Mouse (Mus musculus) MEL (cell line): ENCODE measurements around the gene Pcgf1. TPM values are rescaled to one million over a fixed set of nuclear protein-coding genes. Genes with fewer than 3 reads are reported as not detected.

Source experiments
- DNase-seq: peaks from one replicate; pipeline ENCODE4 v3.0.0; 2011; ENCODE audit warnings: low read depth, low spot score
- H3K27ac ChIP-seq: 2 replicates; pipeline ENCODE4 v1.5.1; 2012; ENCODE audit warnings: low read depth, mild to moderate bottlenecking, control low read depth, low read length, moderate library complexity; ENCODE audit not compliant: control insufficient read depth
- H3K27me3 ChIP-seq, 2 experiments: fragments of 150-350 bp in 1 of 2; sonication (generic) in 1 of 2; 2 replicates each; pipeline ENCODE4 v1.6.1; 2012; ENCODE audit warnings: low read length in 2 of 2, mild to moderate bottlenecking in 2 of 2, improper control_type of control experiment in 1 of 2, moderate library complexity in 1 of 2; ENCODE audit not compliant: insufficient read depth in 2 of 2, control insufficient read depth in 1 of 2
- H3K36me3 ChIP-seq, 2 experiments: 2 replicates each; pipeline ENCODE4 v1.6.1; 2012 to 2014; ENCODE audit warnings: low read length in 2 of 2, improper control_type of control experiment in 1 of 2, inconsistent platforms in 1 of 2, mild to moderate bottlenecking in 1 of 2; ENCODE audit not compliant: insufficient read depth in 2 of 2, control insufficient read depth in 1 of 2
- H3K4me1 ChIP-seq, 2 experiments: fragments of 150-350 bp in 1 of 2; sonication (generic) in 1 of 2; 2 replicates each; pipeline ENCODE4 v1.6.1; 2012; ENCODE audit warnings: low read length in 2 of 2, improper control_type of control experiment in 1 of 2, mild to moderate bottlenecking in 1 of 2; ENCODE audit not compliant: insufficient read depth in 2 of 2, control insufficient read depth in 1 of 2
- H3K4me3 ChIP-seq, 2 experiments: fragments of 150-350 bp in 1 of 2; sonication (generic) in 1 of 2; 2 replicates each; pipeline ENCODE4 v1.5.1; 2012; ENCODE audit warnings: low read depth in 2 of 2, low read length in 2 of 2, mild to moderate bottlenecking in 2 of 2, moderate library complexity in 2 of 2, control low read depth in 1 of 2, improper control_type of control experiment in 1 of 2; ENCODE audit not compliant: control insufficient read depth in 1 of 2, insufficient read depth in 1 of 2
- H3K79me2 ChIP-seq: 2 replicates; pipeline ENCODE4 v1.6.1; 2012; ENCODE audit warnings: mild to moderate bottlenecking, low read length, moderate library complexity; ENCODE audit not compliant: control insufficient read depth, poor library complexity, insufficient read depth
- H3K9ac ChIP-seq: 2 replicates; pipeline ENCODE4 v1.6.1; 2012; ENCODE audit warnings: low read depth, mild to moderate bottlenecking, control low read depth, low read length, moderate library complexity; ENCODE audit not compliant: control insufficient read depth, poor library complexity, severe bottlenecking
- H3K9me3 ChIP-seq: fragments of 150-350 bp; sonication (generic); replicated peaks from 2 replicates; pipeline ENCODE4 v1.6.1; 2012; ENCODE audit warnings: mild to moderate bottlenecking, low read length, improper control_type of control experiment, moderate library complexity; ENCODE audit not compliant: insufficient read depth
- BHLHE40 ChIP-seq: IDR thresholded peaks from 2 replicates; pipeline ENCODE4 v1.6.1; 2012; ENCODE audit warnings: low read depth, mild to moderate bottlenecking, inconsistent platforms, low read length, improper control_type of control experiment, borderline replicate concordance
- CHD2 ChIP-seq: IDR thresholded peaks from 2 replicates; pipeline ENCODE4 v1.6.1; 2011; ENCODE audit warnings: low read length, improper control_type of control experiment
- CTCF ChIP-seq, 3 experiments: IDR thresholded peaks in 2 of 3; conservative IDR thresholded peaks in 1 of 3; 2 replicates each; pipeline ENCODE4 v1.5.1; 2011 to 2012; ENCODE audit warnings: low read length in 3 of 3, low read depth in 2 of 3, mild to moderate bottlenecking in 2 of 3, improper control_type of control experiment in 1 of 3, inconsistent platforms in 1 of 3, mixed read lengths in 1 of 3, moderate library complexity in 1 of 3; ENCODE audit not compliant: control insufficient read depth in 1 of 3, insufficient read depth in 1 of 3, poor library complexity in 1 of 3, severe bottlenecking in 1 of 3
- E2F4 ChIP-seq: IDR thresholded peaks from 2 replicates; pipeline ENCODE4 v1.6.1; 2011; ENCODE audit warnings: low read depth, low read length, improper control_type of control experiment, borderline replicate concordance
- ELF1 ChIP-seq: IDR thresholded peaks from 2 replicates; pipeline ENCODE4 v1.6.1; 2014; ENCODE audit warnings: low read depth, mild to moderate bottlenecking, inconsistent platforms, low read length, improper control_type of control experiment, moderate library complexity
- EP300 ChIP-seq, 2 experiments: IDR thresholded peaks; 2 replicates each; pipeline ENCODE4 v1.6.1; 2011; ENCODE audit warnings: improper control_type of control experiment in 2 of 2, low read length in 2 of 2, low read depth in 1 of 2, mild to moderate bottlenecking in 1 of 2
- ETS1 ChIP-seq: IDR thresholded peaks from 2 replicates; pipeline ENCODE4 v1.6.1; 2012; ENCODE audit warnings: low read depth, mild to moderate bottlenecking, inconsistent platforms, low read length, improper control_type of control experiment, moderate library complexity
- GABPA ChIP-seq: IDR thresholded peaks from 2 replicates; pipeline ENCODE4 v1.6.1; 2012; ENCODE audit warnings: low read depth, mild to moderate bottlenecking, inconsistent platforms, low read length, improper control_type of control experiment, moderate library complexity
- GATA1 ChIP-seq: IDR thresholded peaks from 2 replicates; pipeline ENCODE4 v1.6.1; 2011; ENCODE audit warnings: low read depth, low read length, improper control_type of control experiment
- JUND ChIP-seq: IDR thresholded peaks from 2 replicates; pipeline ENCODE4 v1.6.1; 2011; ENCODE audit warnings: low read depth, mild to moderate bottlenecking, improper control_type of control experiment, low read length
- KAT2A ChIP-seq: conservative IDR thresholded peaks from 2 replicates; pipeline ENCODE4 v1.6.1; 2012; ENCODE audit warnings: low read depth, low read length, improper control_type of control experiment, inconsistent platforms
- MAFK ChIP-seq: IDR thresholded peaks from 2 replicates; pipeline ENCODE4 v1.6.1; 2011; ENCODE audit warnings: low read depth, mild to moderate bottlenecking, low read length, improper control_type of control experiment, borderline replicate concordance
- MAX ChIP-seq: IDR thresholded peaks from 2 replicates; pipeline ENCODE4 v1.6.1; 2011; ENCODE audit warnings: low read length, improper control_type of control experiment
- MAZ ChIP-seq: IDR thresholded peaks from 2 replicates; pipeline ENCODE4 v1.6.1; 2012; ENCODE audit warnings: low read depth, mild to moderate bottlenecking, inconsistent platforms, low read length, improper control_type of control experiment
- MXI1 ChIP-seq: IDR thresholded peaks from 2 replicates; pipeline ENCODE4 v1.6.1; 2011; ENCODE audit warnings: mild to moderate bottlenecking, low read depth, low read length, improper control_type of control experiment
- MYB ChIP-seq: IDR thresholded peaks from 2 replicates; pipeline ENCODE4 v1.6.1; 2011; ENCODE audit warnings: mild to moderate bottlenecking, low read depth, low read length, improper control_type of control experiment
- MYC ChIP-seq: IDR thresholded peaks from 2 replicates; pipeline ENCODE4 v1.6.1; 2011; ENCODE audit warnings: low read depth, mild to moderate bottlenecking, low read length, improper control_type of control experiment, moderate library complexity
- NELFE ChIP-seq: IDR thresholded peaks from 2 replicates; pipeline ENCODE4 v1.6.1; 2011; ENCODE audit warnings: low read depth, low read length, improper control_type of control experiment
- NRF1 ChIP-seq: IDR thresholded peaks from 2 replicates; pipeline ENCODE4 v1.6.1; 2014; ENCODE audit warnings: low read depth, mild to moderate bottlenecking, inconsistent platforms, low read length, improper control_type of control experiment, moderate library complexity; ENCODE audit not compliant: poor library complexity, insufficient read depth, severe bottlenecking
- POLR2A ChIP-seq, 2 experiments: IDR thresholded peaks; 2 replicates each; pipeline ENCODE4 v1.6.1; 2011 to 2012; ENCODE audit warnings: low read length in 2 of 2, mild to moderate bottlenecking in 2 of 2, control low read depth in 1 of 2, improper control_type of control experiment in 1 of 2, low read depth in 1 of 2, moderate library complexity in 1 of 2; ENCODE audit not compliant: control insufficient read depth in 1 of 2, insufficient read depth in 1 of 2, poor library complexity in 1 of 2
- POLR2AphosphoS2 ChIP-seq: IDR thresholded peaks from 2 replicates; pipeline ENCODE4 v1.6.1; 2011; ENCODE audit warnings: low read length, improper control_type of control experiment
- POLR2AphosphoS5 ChIP-seq: IDR thresholded peaks from 2 replicates; pipeline ENCODE4 v1.6.1; 2012; ENCODE audit warnings: low read depth, borderline replicate concordance, mild to moderate bottlenecking, inconsistent platforms, low read length, moderate library complexity, mixed read lengths
- RCOR1 ChIP-seq: IDR thresholded peaks from 2 replicates; pipeline ENCODE4 v1.6.1; 2012; ENCODE audit warnings: low read depth, mild to moderate bottlenecking, inconsistent platforms, low read length, improper control_type of control experiment
- SIN3A ChIP-seq: IDR thresholded peaks from 2 replicates; pipeline ENCODE4 v1.6.1; 2012; ENCODE audit warnings: low read length, improper control_type of control experiment, inconsistent platforms
- SMC3 ChIP-seq: IDR thresholded peaks from 2 replicates; pipeline ENCODE4 v1.6.1; 2011; ENCODE audit warnings: low read depth, low read length, improper control_type of control experiment
- TAL1 ChIP-seq: IDR thresholded peaks from 2 replicates; pipeline ENCODE4 v1.6.1; 2012; ENCODE audit warnings: mild to moderate bottlenecking, inconsistent platforms, low read length, moderate library complexity, mixed read lengths
- TBP ChIP-seq: IDR thresholded peaks from 2 replicates; pipeline ENCODE4 v1.8.0; 2011; ENCODE audit warnings: low read depth, low read length, improper control_type of control experiment
- TCF12 ChIP-seq: IDR thresholded peaks from 2 replicates; pipeline ENCODE4 v1.6.1; 2014; ENCODE audit warnings: low read depth, mild to moderate bottlenecking, inconsistent platforms, low read length, improper control_type of control experiment, moderate library complexity
- UBTF ChIP-seq: IDR thresholded peaks from 2 replicates; pipeline ENCODE4 v1.6.1; 2012; ENCODE audit warnings: low read depth, mild to moderate bottlenecking, inconsistent platforms, low read length, improper control_type of control experiment, moderate library complexity, borderline replicate concordance; ENCODE audit not compliant: insufficient read depth
- USF1 ChIP-seq: IDR thresholded peaks from 2 replicates; pipeline ENCODE4 v1.6.1; 2014; ENCODE audit warnings: low read depth, mild to moderate bottlenecking, inconsistent platforms, low read length, improper control_type of control experiment, moderate library complexity
- USF2 ChIP-seq, 2 experiments: IDR thresholded peaks; 2 replicates each; pipeline ENCODE4 v1.6.1; 2011 to 2012; ENCODE audit warnings: improper control_type of control experiment in 2 of 2, low read length in 2 of 2, borderline replicate concordance in 1 of 2, inconsistent platforms in 1 of 2, low read depth in 1 of 2, mild to moderate bottlenecking in 1 of 2; ENCODE audit not compliant: insufficient read depth in 1 of 2
- ZC3H11A ChIP-seq: IDR thresholded peaks from 2 replicates; pipeline ENCODE4 v1.6.1; 2012; ENCODE audit warnings: low read depth, mild to moderate bottlenecking, inconsistent platforms, low read length, improper control_type of control experiment
- ZKSCAN1 ChIP-seq: IDR thresholded peaks from 2 replicates; pipeline ENCODE4 v1.6.1; 2012; ENCODE audit warnings: low read depth, mild to moderate bottlenecking, inconsistent platforms, low read length, improper control_type of control experiment, moderate library complexity
- ZNF384 ChIP-seq: IDR thresholded peaks from 2 replicates; pipeline ENCODE4 v1.6.1; 2012; ENCODE audit warnings: low read depth, mild to moderate bottlenecking, inconsistent platforms, low read length, improper control_type of control experiment
- polyA plus RNA-seq, 2 experiments: library from polyadenylated mRNA; stranded (reverse) in 1 of 2; unstranded in 1 of 2; fragments of >175 nt in 1 of 2; fragments of >200 nt in 1 of 2; gene quantifications; 2 replicates each; pipeline versions ENCODE4 v1.2.1 to v1.2.4; 2012; ENCODE audit warnings: low replicate concordance in 2 of 2, low read depth in 1 of 2; ENCODE audit not compliant: insufficient read length in 2 of 2, insufficient read depth in 1 of 2, missing spikeins in 1 of 2
- total RNA-seq: library from RNA; depleted of rRNA; stranded (reverse); fragments of 300-350 nt; gene quantifications from 2 replicates; pipeline ENCODE4 v1.2.3, GENCODE M21; 2012

The Pcgf1 gene
- total and polyA plus RNA-seq, 3 experiments = 18.2 to 25.2 TPM; not detected in 1

GRCm38 (mm10) chr6:83044742-83045141 lies 32.9 kb upstream of the Pcgf1 start:
- Histone ChIP-seq H3K4me3 (no peak overlapping the region), H3K9ac (no peak overlapping the region), H3K27ac (no peak overlapping the region), H3K9me3 (no peaks in the 10 kb centered on the region), H3K4me1 (0 out of 4 replicates have a peak, but pooled peaks cover 0 to 3% of the 10 kb centered on the region in 2 experiments), H3K79me2 (no peaks in the 10 kb centered on the region), H3K27me3 (no peaks in the 10 kb centered on the region), H3K36me3 (peaks cover 0 to 2% of the 10 kb centered on the region in 2 experiments; a peak in 1 of 4 replicates)
- peak; percentile 79 for DNase-seq
- TF ChIP-seq USF1 (no peak), SMC3 (no peak), POLR2AphosphoS5 (no peak), MAZ (no peak), E2F4 (no peak), CTCF (IDR thresholded peaks at IDR 0.05 in 2 of 3, conservative IDR thresholded peaks at IDR 0.05 in 1 of 3; ENCODE audit: control insufficient read depth in 1 of 3, insufficient read depth in 1 of 3, low read depth in 2 of 3, low read length in 3 of 3, poor library complexity in 1 of 3, severe bottlenecking in 1 of 3) (no peak), GABPA (no peak), MAFK (no peak), USF2 (IDR thresholded peaks at IDR 0.05; ENCODE audit: borderline replicate concordance in 1 of 2, insufficient read depth in 1 of 2, low read depth in 1 of 2, low read length in 2 of 2) (no peak), POLR2A (IDR thresholded peaks at IDR 0.05; ENCODE audit: control insufficient read depth in 1 of 2, insufficient read depth in 1 of 2, low read depth in 1 of 2, low read length in 2 of 2, poor library complexity in 1 of 2) (no peak), MAX (0 out of 2 replicates have a peak, but pooled peaks have one; percentile 28), SIN3A (no peak), TCF12 (no peak), BHLHE40 (no peak), GATA1 (no peak), ETS1 (no peak), TAL1 (no peak), TBP (peak; percentile 94), KAT2A (no peak), POLR2AphosphoS2 (no peak), RCOR1 (no peak), ZNF384 (no peak), NELFE (no peak), CHD2 (no peak), ZKSCAN1 (no peak), MYC (0 out of 2 replicates have a peak, but pooled peaks have one; percentile 56), UBTF (peak; percentile 83; the same call in 1 of the 2 replicates), MXI1 (no peak), ZC3H11A (no peak), JUND (no peak), NRF1 (no peak), EP300 (IDR thresholded peaks at IDR 0.05; ENCODE audit: low read depth in 1 of 2, low read length in 2 of 2) (no peak), ELF1 (no peak), MYB (no peak)
